Mouse (Mus musculus) monocyte, adult 5-6 weeks (primary cell): ENCODE data around the gene Nptxr. TPM values are rescaled to one million over a fixed set of nuclear protein-coding genes. Genes with fewer than 3 reads are reported as not detected.
"Not testable (repeated sequence)": the region's sequence is repeated elsewhere in the genome, so short reads cannot be mapped to it uniquely, and the experiment has no call there.

ENCODE experiments used
- ATAC-seq: fragments of 153-309, 156-312 bp; replicated peaks from 2 replicates; pipeline ENCODE4 v1.8.0; 2017; ENCODE audit warnings: mild to moderate bottlenecking; ENCODE audit not compliant: low TSS enrichment, insufficient number of reproducible peaks, severe bottlenecking, poor library complexity, low FRiP score
- total RNA-seq: library from RNA; stranded (forward); fragments of 200-1000, 200-491, 200-594 nt; gene quantifications from 3 replicates; pipeline ENCODE4 v1.2.3, GENCODE M21; 2017

The Nptxr gene
- total RNA-seq, 1 experiment from 2014 or later, result not detected

- ATAC-seq, result no peak
Observed at GRCm38 (mm10) chr15:79825146-79825825, 20.7 kb upstream of the Nptxr start.

GRCm38 (mm10) chr15:79823588-79824280 is 19.2 kb upstream of the Nptxr start:
- no peak for ATAC-seq

DNA sequence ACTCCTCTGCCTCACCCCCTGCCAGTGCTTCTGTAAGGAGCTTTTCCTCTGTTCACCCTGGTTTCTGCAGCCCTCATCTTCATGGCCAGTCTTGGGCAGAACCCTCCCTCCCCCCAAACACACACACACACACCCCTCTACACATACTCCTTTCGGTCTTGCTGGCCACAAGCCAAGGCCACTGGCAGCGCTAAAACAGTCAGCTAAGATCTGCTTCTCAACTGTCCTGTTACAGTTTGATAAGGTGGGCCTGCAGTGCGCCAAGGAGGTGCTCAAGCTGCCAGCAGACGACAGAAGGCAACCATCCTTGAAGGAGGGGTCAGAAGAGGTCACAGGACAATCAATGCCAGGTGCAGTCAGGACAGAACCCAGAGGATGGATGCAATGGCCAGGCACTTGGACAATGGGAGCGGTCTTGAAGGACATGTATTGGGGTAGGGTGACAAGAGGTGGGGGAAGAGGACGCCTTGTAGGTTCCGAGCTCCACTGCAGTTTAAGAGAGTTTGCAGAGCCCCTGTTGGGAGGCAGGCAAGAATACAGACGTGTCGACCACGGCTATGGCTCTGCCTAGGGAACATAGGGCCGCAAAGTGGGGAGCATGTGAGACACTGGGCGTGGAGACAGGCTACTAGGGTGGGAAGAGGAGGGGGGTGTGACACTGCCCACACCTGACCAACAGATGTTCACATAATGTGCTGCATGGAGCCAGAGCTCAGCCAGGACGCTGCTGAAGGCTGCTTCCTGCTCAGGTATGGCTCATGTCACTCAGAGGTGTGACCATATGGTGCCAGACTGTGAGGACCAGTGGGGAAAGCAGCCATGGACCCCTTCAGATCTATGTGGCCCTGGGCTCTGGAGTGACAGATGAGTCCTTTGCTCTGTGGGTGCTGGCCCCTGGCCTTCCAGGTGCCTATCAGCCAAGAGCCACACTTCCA is 18.0 kb upstream of the Nptxr start:
- ATAC-seq, result no peak

DNA sequence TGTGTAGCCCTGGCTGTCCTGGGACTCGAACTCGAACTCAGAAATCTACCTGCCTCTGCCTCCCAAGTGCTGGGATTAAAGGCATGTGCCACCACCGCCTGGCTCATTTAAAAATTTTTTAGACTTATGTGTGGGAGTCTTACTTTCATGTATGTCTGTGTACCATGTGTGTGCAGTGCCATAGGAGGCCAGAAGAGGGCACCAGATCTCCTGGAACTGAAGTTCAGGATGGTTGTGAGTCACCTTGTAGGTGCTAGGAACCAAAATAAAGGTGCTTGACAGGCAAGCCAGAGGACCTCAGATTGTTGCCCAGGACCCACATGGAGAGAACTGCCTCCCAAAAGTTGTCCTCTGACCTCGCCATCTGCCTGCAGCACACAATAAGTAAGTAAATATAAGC is 13.8 kb upstream of the Nptxr start:
- no peak for ATAC-seq

GRCm38 (mm10) chr15:79813666-79814258 is 9.2 kb upstream of the Nptxr start:
- no peak for ATAC-seq

GRCm38 (mm10) chr15:79812840-79813239 is 8.3 kb upstream of the Nptxr start:
- ATAC-seq, result not testable (repeated sequence)

DNA sequence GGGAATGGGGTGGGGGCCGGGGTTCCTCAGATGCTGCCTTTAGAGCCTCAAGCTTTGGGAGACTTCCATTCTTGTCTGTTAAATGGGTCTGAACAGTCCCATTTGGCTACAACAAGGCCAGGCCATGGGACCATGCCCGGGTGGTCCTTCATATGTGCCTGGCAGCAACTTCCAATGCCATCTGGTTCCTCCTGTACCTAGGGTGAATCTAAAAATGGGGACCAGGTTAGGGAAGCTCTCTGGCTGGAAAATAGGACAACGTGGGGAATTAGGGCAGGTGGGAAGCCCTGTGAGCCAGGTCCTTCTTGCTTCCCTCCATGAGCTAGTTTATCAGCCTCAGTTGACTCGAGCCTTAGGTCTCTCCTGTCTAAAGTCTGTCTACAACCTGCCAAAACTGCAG is 6.4 kb upstream of the Nptxr start:
- ATAC-seq, result no peak

DNA sequence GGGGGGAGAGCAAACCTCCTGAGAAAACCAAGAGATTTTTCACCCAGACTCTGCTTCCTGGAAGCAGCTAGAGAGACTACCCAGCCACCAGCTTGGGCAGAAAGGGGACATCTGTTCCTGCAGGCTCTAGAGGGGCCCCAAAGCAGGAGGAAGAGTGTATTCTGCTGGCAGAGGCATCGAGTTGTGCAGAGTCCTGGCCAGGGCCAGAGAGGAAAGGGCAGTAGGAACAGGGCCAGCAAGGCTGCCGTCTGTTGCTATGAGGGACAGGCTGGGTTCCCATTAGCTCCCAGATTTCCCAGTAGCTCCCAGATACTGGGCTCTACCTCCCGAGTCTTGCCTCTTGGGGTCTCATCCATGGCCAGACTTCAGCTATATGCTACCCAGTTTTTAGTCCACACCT is 5.5 kb upstream of the Nptxr start:
- no peak for ATAC-seq

GRCm38 (mm10) chr15:79808658-79809057 is 4.1 kb upstream of the Nptxr start:
- no peak for ATAC-seq

DNA sequence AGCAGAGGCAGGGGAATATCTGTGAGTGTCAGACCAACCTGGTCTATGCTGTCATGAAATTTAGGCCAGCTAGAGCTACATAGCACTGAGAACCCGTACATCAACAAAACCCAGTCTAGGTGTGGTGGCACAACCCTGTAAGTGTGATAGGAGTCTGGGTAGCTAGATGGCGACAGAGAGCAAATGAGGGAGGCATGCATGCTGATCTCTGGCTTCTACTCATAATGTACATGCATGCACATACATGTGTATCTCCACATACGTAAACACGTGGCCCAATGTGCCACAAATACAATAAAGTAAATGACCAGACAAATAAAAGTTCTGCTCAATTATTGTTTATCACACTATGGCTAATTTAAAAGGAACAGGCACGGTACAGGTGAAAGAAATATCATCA is 3.5 kb upstream of the Nptxr start:
- ATAC-seq, result 0 out of 2 replicates have a peak, but pooled peaks have one; percentile 66

- ATAC-seq, result no peak
Observed at GRCm38 (mm10) chr15:79807050-79807449, 2.5 kb upstream of the Nptxr start.

- ATAC-seq, result no peak
Observed at GRCm38 (mm10) chr15:79805246-79805645, 680 bp upstream of the Nptxr start.

DNA sequence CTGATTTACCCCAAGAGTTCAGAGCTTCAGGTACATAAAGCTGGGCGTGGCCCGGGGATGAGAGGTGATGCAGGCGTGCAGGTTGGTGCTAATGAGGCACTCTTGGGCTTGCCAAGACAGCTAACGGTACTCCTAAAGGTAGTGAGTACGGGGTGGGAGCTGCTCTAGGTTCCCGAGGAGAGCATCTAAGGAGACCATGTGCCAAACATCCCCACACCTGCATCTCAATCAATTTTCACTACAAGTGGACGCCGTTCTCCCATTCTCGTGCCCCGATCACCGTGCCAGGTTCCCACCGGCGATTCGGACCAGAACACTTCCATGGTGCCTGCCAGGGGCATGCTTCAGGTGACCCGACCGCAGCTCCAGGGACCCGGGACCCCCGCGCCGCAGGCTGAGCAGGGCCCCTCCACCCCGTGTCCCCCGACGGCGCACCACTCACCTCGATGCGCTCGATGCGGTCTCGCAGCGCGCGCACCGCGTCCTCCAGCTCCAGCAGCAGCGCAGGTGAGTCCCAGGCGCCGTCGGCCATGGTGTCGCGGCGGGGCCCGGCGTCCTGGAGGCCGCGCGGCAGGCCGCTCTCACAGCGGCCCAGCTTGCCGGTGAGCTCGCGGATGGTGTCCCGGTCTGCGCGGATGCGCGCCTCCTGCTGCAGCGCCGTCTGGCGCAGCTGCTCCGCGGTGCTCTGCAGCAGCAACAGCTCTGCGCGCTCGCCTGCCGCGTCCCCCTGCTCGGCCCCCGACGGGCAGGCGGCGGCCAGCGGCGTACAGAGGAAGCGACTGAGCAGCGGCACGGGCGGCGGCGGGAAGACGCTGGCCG is 824 bp downstream of the Nptxr start:
- ATAC-seq, result no peak

DNA sequence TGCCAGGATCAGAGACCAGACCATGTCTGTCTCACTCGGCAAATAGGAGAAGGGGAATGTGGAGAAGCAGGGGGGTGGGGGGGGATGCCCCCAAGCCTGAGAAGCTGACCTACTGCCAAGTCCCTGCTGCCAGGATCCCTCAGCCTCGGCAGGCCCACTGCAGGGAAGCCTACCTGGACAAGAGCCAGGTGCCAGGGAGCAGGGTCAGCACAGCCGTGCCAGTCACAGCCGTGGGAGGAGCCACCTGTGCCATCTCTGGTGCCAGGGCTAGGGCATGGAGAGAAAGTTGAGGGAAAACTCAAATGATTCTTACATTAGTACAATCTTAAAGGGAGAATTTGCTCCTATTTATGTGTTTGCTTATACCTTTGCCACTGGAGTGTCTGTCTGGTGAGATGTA is 2.3 kb downstream of the Nptxr start:
- ATAC-seq, result no peak

- no peak for ATAC-seq
Observed at GRCm38 (mm10) chr15:79801646-79802045, 2.9 kb downstream of the Nptxr start.

- no peak for ATAC-seq
Observed at GRCm38 (mm10) chr15:79800701-79801100, 3.9 kb downstream of the Nptxr start.

GRCm38 (mm10) chr15:79798591-79798990 is 6.0 kb downstream of the Nptxr start:
- no peak for ATAC-seq

GRCm38 (mm10) chr15:79797680-79798079 is 6.9 kb downstream of the Nptxr start:
- ATAC-seq, result no peak
